Mouse (Mus musculus) 416B (cell line): ENCODE results near the gene Cacna1s.
A peak's percentile ranks its signal among the peaks of the same experiment; 100 is the strongest.

ENCODE experiments used
- DNase-seq: peaks from one replicate; pipeline ENCODE4 v3.0.0; 2011; ENCODE audit warnings: low read depth

Cacna1s gene

DNA sequence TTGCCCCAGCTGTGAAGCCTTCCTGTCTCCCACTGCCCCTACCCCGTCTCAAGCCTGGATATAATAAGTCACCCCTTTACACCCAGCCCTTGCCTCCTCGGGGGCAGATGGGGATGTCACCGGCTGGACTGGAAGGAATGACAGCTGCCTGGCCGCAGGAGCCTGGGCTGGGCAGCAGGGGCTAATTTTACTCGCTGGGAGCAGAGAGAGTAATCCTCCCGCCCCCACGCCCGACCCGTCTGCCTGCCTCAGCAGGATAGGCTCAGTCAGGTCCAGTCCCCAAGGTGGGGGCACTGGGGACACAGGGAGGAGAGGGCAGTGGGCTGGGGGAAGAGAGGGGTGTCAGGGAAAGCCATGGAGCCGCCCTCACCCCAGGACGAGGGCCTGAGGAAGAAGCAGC lies at the start of gene Cacna1s:
Gene Cacna1s, plus strand, starts transcription at position 204 of the 400 bp plus-strand sequence.
- DNase-seq, result no peak

DNA sequence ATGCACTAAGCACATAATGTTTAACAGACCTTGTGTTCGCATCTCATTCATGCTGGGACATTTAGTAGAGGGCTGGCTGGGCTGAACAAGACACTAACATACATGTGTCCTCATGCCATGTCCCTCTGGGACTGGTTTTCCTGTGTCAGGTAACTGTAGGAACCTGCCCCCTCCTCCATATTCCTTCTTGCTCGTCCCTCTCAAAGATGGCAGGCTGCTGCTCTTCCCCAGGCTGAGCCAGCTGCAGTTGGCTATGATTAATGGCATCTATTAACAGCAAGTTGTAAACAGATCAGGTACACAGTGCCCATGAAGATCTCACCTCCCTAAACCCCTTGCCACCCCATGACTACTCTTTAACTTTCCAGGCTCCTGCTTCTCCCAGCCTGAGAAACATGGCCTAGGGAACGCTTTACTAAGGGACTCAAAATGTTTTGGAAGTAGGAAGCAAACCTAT lies 46.2 kb upstream of the Cacna1s start, which contains the start of gene Igfn1:
Gene Igfn1, minus strand, starts transcription at position 51 of the 457 bp plus-strand sequence.
- DNase-seq, result no peak

DNA sequence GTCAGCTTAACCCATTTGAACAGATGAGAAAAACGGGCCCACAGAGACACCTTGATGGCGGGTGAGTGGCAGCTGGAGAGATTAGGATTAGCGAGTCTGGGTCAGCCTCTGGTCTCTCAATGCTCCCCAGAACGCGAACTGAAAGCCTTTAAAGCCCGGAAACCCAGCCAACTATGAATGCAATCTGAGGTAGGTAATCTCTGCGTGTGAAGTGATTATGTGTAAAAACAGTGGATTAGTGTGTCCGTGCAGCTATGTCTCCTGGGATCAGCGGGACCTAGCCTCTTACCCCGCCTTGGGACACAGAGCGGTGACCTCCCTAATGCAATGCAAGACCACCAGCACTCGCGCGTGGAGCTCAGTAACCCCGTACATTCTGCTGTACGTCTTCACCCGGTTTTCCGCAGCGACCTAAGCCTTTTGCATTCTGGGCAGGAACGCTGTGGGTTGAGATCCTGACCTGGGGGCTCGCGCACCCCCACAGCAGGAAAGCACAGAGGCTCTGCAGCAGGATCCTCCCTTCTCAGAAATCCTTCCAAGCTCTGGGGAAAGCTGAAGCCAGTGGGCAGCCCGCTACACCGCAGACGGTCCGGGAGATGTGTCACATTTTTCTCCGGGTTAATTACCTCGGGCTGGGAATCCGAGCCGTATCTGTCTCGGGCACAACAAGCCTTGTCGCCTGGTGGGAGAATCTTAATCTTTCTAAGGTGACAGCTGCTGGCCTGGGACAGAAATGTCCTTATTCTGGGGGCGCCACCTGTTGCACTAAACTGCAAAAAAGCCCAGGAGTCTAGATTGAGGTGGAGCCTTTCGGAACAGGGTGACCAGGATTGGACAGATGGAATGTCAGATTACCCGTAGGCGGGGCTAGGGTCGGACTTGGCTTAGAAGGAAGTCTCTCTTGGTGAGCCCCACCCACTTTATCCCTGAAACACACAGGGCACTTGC lies 45.1 kb upstream of the Cacna1s start, which contains the start of gene Tmem9:
Gene Tmem9, plus strand, starts transcription at position 940 of the 948 bp plus-strand sequence.
- peak; percentile 5 for DNase-seq

DNA sequence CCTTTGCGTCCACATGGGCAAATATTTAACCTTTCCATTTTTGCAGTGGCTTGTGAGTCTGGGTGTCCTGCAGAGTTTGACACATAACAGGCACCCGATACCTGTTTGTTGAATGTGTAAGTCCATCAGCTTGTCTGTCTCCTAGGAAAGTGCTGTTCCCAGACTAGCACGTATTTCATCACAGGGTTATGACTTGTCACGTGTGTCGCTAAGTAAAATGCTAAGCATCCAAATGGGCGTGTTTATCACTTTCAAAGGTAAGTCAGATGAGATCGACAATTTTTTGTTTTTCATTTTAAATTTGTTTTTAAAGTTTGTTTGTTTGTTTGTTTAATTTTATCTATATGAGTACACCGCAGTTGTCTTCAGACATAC lies 44.4 kb upstream of the Cacna1s start:
- DNase-seq, result no peak

- peak; percentile 28 for DNase-seq
These were observed 42.3 kb upstream of the Cacna1s start for GRCm38 (mm10) chr1:136010247-136010646.

GRCm38 (mm10) chr1:136013513-136013912 lies 39.0 kb upstream of the Cacna1s start:
- no peak for DNase-seq

- peak; percentile 85 for DNase-seq
These were observed 37.6 kb upstream of the Cacna1s start for GRCm38 (mm10) chr1:136014796-136015502.

DNA sequence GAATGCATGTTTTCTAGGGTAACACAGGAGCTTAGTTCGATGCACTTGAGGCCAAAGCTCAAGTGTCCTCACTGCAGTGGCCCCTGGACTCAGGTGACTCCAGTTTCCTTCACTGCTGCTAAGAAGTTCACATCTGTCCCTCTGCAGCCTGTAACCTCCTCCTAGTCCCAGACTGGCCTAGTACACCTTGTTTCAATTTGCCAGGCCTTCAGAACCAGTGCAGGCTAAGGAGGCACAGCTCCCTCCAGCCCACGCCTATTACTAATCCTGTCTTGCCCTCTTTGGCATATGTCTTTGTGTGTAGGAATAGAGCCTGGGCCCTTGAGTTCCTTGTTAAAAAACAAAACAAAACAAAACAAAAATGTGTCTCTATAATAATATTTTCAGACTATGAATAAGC lies 35.2 kb upstream of the Cacna1s start:
- DNase-seq, result no peak

DNA sequence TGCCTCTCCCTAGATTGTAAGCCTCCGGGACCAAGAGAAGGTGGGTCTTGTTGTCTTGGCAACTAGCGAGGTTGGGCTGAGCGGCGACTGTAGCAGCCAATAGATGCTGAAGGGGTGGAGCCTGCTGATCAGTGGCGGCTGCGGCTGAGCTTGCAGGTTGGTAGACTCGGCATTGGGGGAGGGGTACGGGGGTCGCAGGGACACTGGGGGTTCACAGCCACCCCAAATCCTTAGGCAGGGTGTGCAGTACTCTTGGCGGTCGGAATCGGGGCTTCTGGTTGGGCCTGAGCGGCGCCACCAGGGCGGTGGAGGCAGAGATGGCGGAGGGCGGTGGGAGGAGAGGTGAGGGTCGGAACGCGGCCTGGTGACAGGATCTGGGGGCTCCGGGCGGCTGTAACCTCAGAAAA lies 34.6 kb upstream of the Cacna1s start:
- peak; percentile 83 for DNase-seq

GRCm38 (mm10) chr1:136018390-136019189 lies 34.0 kb upstream of the Cacna1s start:
- DNase-seq, result peak; percentile 6

GRCm38 (mm10) chr1:136030201-136030600 lies 22.3 kb upstream of the Cacna1s start:
- DNase-seq, result no peak

GRCm38 (mm10) chr1:136031697-136032096 lies 20.9 kb upstream of the Cacna1s start:
- DNase-seq, result no peak

- no peak for DNase-seq
These were observed 19.6 kb upstream of the Cacna1s start for GRCm38 (mm10) chr1:136032961-136033360.

DNA sequence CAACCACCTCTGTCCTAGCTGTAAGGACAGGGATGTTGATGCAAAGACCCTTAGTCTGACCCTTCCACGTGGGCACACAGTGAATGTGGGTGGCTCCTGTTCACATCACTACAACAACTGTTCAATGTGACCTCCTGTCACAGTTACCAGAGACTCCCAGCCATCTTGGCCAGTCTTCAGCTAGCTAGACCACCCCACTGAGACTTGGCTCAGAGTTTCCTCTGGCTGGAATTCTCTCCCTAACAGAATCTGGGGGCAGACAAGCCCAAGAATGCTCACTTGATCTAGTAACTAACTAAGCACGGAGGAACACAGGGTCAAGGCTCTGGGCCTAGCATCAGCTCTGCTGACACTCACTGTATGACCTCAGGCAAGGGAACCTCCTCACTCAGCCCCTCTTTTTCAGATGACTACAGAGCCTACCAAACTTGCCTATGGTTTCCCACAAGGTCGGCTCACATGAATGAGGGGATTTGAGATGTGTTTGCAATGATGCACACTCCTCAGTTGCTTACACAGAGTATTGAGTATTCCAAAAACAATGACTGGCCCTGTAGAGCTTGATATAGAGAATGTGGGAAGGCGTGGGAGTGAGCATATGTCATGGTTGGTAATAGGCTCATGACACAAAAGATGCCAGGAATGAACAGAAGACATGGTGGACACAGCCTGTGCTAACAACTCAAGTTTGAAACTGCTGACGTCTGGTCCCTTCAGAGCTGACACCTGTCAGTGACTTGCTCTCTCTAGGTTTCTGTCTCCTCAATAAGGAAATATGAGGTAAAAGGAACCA lies 13.6 kb upstream of the Cacna1s start:
- DNase-seq, result no peak

DNA sequence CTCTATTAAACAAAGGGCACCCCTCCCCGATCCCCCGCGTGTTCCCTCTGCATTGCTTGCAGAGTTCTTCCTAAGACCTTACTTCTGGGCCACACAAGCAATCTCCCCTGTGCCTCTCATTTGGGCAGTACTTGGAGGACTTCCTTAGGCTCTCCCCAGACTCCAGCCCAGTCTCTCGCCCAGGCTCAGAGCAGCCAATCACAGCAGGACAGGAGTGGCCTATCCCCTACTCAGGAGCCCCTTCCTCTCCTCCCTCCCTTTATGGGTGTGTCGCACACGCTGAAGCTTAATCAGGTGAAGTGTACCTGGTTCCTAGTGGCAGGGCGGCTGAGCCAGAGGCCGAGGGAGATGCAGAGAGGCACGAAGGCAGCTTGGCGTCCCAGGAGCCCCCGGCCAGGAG lies 12.1 kb upstream of the Cacna1s start:
- DNase-seq, result no peak

DNA sequence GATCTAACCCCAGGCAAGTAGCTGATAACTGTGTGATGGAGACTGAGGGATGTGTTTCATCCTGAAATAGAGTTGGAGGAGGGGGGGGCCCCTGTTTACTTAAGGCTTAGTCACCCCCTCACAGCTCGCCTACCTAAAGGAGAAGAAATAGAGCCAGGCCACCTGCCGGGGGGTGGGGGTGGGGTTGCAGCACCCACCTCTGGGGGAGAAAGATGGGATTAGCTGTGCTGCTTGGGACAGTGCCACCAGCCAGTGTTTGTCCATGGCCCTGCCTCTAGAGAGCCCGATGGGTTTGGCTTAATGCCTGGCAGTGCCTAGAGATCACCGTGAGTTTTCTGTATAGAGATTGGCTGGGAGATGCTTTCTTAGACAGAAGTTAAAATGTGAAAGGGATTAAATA lies 11.7 kb upstream of the Cacna1s start:
- DNase-seq, result no peak

- DNase-seq, result peak; percentile 43
These were observed 6.8 kb upstream of the Cacna1s start for GRCm38 (mm10) chr1:136045774-136046173.

DNA sequence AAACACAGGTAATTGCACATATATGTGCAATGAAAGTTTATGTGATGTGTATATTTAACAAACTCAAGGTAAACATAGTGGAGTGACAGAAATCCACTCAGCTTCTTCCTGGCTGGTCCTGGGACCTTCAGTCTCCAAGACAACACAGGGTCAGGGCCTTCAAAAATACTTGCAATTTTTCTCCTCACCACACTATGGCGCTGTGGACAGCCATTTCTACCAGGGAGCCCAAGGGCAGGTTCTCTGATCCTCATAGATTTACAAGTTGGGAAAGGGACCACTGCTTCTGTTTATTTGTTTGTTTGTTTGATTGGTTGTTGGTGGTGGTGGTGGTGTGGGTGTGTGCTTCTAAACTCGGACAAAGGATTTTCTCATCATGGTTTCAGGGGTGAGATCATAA lies 5.1 kb upstream of the Cacna1s start:
- DNase-seq, result peak; percentile 32

DNA sequence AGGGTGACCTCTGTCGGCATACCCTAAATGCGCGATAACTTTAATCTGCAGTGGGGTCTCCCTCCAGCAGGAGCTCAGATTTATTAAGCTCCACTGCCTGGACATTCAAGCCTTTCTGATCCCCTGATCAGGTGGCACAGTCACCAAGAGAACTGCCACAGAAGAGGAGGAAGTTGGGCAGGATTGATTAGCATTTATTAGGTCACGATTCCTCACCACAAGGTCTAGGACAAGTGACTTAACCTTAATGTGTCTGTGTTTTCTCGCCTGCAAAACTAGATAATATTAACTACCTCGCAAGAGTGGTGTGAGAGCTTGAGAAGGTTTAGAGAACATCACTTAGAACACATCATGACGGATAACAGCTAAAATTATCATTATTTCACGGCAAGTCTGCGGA lies 4.7 kb upstream of the Cacna1s start:
- DNase-seq, result no peak

DNA sequence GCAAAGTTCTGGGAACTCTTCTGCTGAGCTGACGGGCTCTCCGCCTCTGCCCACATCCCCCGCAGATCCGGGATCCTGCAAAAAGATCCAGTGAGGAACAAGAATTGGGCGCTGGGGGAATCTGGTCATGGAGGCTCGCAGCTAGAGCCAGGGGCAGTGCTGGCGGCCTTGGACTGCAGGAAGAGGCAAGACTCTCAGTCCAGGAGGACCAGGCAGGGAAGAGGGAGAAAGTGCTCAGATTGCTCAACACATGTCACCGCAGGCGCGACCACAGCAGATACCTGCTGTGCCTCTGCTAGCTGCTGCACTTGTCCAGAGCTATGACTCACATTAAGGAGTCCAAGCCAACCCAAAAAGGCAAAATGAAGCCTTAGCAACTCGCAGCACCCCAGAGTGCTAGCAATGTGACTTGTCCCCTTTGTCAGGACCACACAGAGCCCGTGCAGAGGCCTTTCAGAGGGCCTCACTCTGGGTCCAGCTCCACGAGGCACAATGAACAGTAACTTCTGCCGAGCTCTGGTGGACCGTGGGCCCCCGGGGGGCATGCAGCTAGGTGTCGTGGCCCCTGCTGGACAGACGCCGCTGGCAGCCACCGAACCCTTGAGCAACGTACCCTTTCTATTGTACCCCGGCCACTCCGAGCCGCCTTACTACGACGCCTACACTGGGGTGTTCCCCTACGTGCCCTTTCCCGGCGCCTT lies 2.1 kb upstream of the Cacna1s start, which contains the start of gene Ascl5:
Gene Ascl5, plus strand, starts transcription at position 493 of the 701 bp plus-strand sequence.
- DNase-seq, result peak; percentile 54

- DNase-seq, result no peak
These were observed 1.6 kb upstream of the Cacna1s start for GRCm38 (mm10) chr1:136051013-136051315.
